Mouse (Mus musculus): ENCODE data around the gene Mcrip1. TPM values are rescaled to one million over a fixed set of nuclear protein-coding genes. Genes with fewer than 3 reads are reported as not detected.

The Mcrip1 gene
- polyA plus RNA-seq, 1 experiment from 2014 or later = 46.9 TPM

DNA sequence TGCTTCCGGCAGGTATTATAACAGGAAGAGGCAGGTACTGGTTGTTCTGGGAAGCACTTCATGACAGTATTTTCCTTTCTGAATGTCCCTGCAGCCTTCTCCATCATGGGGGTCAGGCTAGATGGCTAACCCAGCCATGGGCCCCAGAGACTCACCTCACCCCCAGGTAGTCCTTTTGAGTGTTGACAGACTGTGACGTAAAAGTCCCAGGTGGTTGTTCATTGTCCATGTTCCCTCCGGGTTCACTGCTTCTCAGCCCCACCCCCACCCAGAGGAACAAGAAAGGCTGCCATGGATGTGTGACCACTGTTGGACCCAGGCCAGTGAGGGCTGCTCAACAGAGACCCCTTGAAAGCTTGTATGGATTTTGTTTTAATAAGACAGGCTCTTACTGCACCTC, 56.2 kb downstream of the Mcrip1 start:
- H3K9me3 ChIP-seq (replicated peaks) = no peaks in the 10 kb centered on the region
- peak overlapping the region; percentile 94 for H3K4me3 ChIP-seq (replicated peaks)
- H3K27me3 ChIP-seq = no peaks in the 10 kb centered on the region
- H3K9ac ChIP-seq = peak overlapping the region; percentile 51
- DNase-seq = no peak
- no peak for ATAC-seq (ENCODE audit: low read depth)
- peaks cover 67% of the 10 kb centered on the region for H3K36me3 ChIP-seq
- H3K27ac ChIP-seq = peak overlapping the region; percentile 94
- peaks cover 55% of the 10 kb centered on the region for H3K4me1 ChIP-seq (replicated peaks)
- peak overlapping the region; percentile 94 for H3K4me2 ChIP-seq
- 75% methylated on average over 3 of the region's 3 CpGs for WGBS (ENCODE audit: insufficient replicate concordance)

Other genes starting within 250 kb of the Mcrip1 start
- gene Actg1, start 201.2 kb downstream of the Mcrip1 start, polyA plus RNA-seq (2015; fragmentation: Nextera tagmentation; extraction: Ambion mirVana) = 712 and 750 TPM in 2 replicates
- not detected in 2 replicates for gene Fscn2, start 188.2 kb downstream of the Mcrip1 start, polyA plus RNA-seq (2015; fragmentation: Nextera tagmentation; extraction: Ambion mirVana)
- 7.8 and 8.7 TPM in 2 replicates for gene Faap100, start 171.0 kb downstream of the Mcrip1 start, polyA plus RNA-seq (2015; fragmentation: Nextera tagmentation; extraction: Ambion mirVana)
- gene Nploc4, start 112.0 kb downstream of the Mcrip1 start, polyA plus RNA-seq (2015; fragmentation: Nextera tagmentation; extraction: Ambion mirVana) = 22.3 and 26.8 TPM in 2 replicates
- gene Tspan10, start 107.1 kb downstream of the Mcrip1 start, polyA plus RNA-seq (2015; fragmentation: Nextera tagmentation; extraction: Ambion mirVana) = not detected in 2 replicates
- 0.12 TPM in 1 of 2 replicates, not detected in the other for gene Pde6g, start 96.2 kb downstream of the Mcrip1 start, polyA plus RNA-seq (2015; fragmentation: Nextera tagmentation; extraction: Ambion mirVana)
- gene Oxld1, start 91.7 kb downstream of the Mcrip1 start, polyA plus RNA-seq (2015; fragmentation: Nextera tagmentation; extraction: Ambion mirVana) = 8.4 and 9.5 TPM in 2 replicates
- gene Ccdc137, start 91.6 kb downstream of the Mcrip1 start, polyA plus RNA-seq (2015; fragmentation: Nextera tagmentation; extraction: Ambion mirVana) = 20.2 and 23.1 TPM in 2 replicates
- gene Arl16, start 82.1 kb downstream of the Mcrip1 start, polyA plus RNA-seq (2015; fragmentation: Nextera tagmentation; extraction: Ambion mirVana) = 15.9 and 16.0 TPM in 2 replicates
- 142 and 150 TPM in 2 replicates for gene Mrpl12, start 65.1 kb downstream of the Mcrip1 start, polyA plus RNA-seq (2015; fragmentation: Nextera tagmentation; extraction: Ambion mirVana)
- gene Slc25a10, start 57.9 kb downstream of the Mcrip1 start, polyA plus RNA-seq (2015; fragmentation: Nextera tagmentation; extraction: Ambion mirVana) = 42.2 and 44.1 TPM in 2 replicates
- 10.0 and 10.7 TPM in 2 replicates for gene Gcgr, start 19.0 kb downstream of the Mcrip1 start, polyA plus RNA-seq (2015; fragmentation: Nextera tagmentation; extraction: Ambion mirVana)
- 0.22 TPM in 1 of 2 replicates, not detected in the other for gene Ppp1r27, start 1.4 kb upstream of the Mcrip1 start, polyA plus RNA-seq (2015; fragmentation: Nextera tagmentation; extraction: Ambion mirVana)
- 403 and 453 TPM in 2 replicates for gene P4hb, start 23.5 kb upstream of the Mcrip1 start, polyA plus RNA-seq (2015; fragmentation: Nextera tagmentation; extraction: Ambion mirVana)
- gene Arhgdia, start 31.9 kb upstream of the Mcrip1 start, polyA plus RNA-seq (2015; fragmentation: Nextera tagmentation; extraction: Ambion mirVana) = 258 and 276 TPM in 2 replicates
- 379 and 416 TPM in 2 replicates for gene Alyref, start 48.6 kb upstream of the Mcrip1 start, polyA plus RNA-seq (2015; fragmentation: Nextera tagmentation; extraction: Ambion mirVana)
- 99.1 and 102 TPM in 2 replicates for gene Anapc11, start 48.7 kb upstream of the Mcrip1 start, polyA plus RNA-seq (2015; fragmentation: Nextera tagmentation; extraction: Ambion mirVana)
- 9.5 and 12.6 TPM in 2 replicates for gene Npb, start 58.8 kb upstream of the Mcrip1 start, polyA plus RNA-seq (2015; fragmentation: Nextera tagmentation; extraction: Ambion mirVana)
- 114 and 116 TPM in 2 replicates for gene Pcyt2, start 68.2 kb upstream of the Mcrip1 start, polyA plus RNA-seq (2015; fragmentation: Nextera tagmentation; extraction: Ambion mirVana)
- 33.8 and 34.3 TPM in 2 replicates for gene Sirt7, start 75.5 kb upstream of the Mcrip1 start, polyA plus RNA-seq (2015; fragmentation: Nextera tagmentation; extraction: Ambion mirVana)
- gene Mafg, start 83.9 kb upstream of the Mcrip1 start, polyA plus RNA-seq (2015; fragmentation: Nextera tagmentation; extraction: Ambion mirVana) = 39.8 and 40.0 TPM in 2 replicates
- 6.0 and 6.9 TPM in 2 replicates for gene Pycr1, start 94.0 kb upstream of the Mcrip1 start, polyA plus RNA-seq (2015; fragmentation: Nextera tagmentation; extraction: Ambion mirVana)
- 0.23 TPM in 1 of 2 replicates, not detected in the other for gene Myadml2, start 98.4 kb upstream of the Mcrip1 start, polyA plus RNA-seq (2015; fragmentation: Nextera tagmentation; extraction: Ambion mirVana)
- gene Notum, start 111.4 kb upstream of the Mcrip1 start, polyA plus RNA-seq (2015; fragmentation: Nextera tagmentation; extraction: Ambion mirVana) = 0.27 and 0.36 TPM in 2 replicates
- 49.2 and 52.5 TPM in 2 replicates for gene Aspscr1, start 123.2 kb upstream of the Mcrip1 start, polyA plus RNA-seq (2015; fragmentation: Nextera tagmentation; extraction: Ambion mirVana)
- 123 and 126 TPM in 2 replicates for gene Cenpx, start 164.0 kb upstream of the Mcrip1 start, polyA plus RNA-seq (2015; fragmentation: Nextera tagmentation; extraction: Ambion mirVana)
- 13.0 and 14.3 TPM in 2 replicates for gene Lrrc45, start 164.2 kb upstream of the Mcrip1 start, polyA plus RNA-seq (2015; fragmentation: Nextera tagmentation; extraction: Ambion mirVana)
- gene Rac3, start 171.7 kb upstream of the Mcrip1 start, polyA plus RNA-seq (2015; fragmentation: Nextera tagmentation; extraction: Ambion mirVana) = 1.7 and 2.3 TPM in 2 replicates
- gene Dcxr, start 177.6 kb upstream of the Mcrip1 start, polyA plus RNA-seq (2015; fragmentation: Nextera tagmentation; extraction: Ambion mirVana) = 8.8 and 9.6 TPM in 2 replicates
- 0.22 TPM in 1 of 2 replicates, not detected in the other for gene Cbr2, start 182.4 kb upstream of the Mcrip1 start, polyA plus RNA-seq (2015; fragmentation: Nextera tagmentation; extraction: Ambion mirVana)
- 4.9 and 6.5 TPM in 2 replicates for gene Hmga1b, start 213.1 kb upstream of the Mcrip1 start, polyA plus RNA-seq (2015; fragmentation: Nextera tagmentation; extraction: Ambion mirVana)
- 11.2 and 15.4 TPM in 2 replicates for gene Rfng, start 234.5 kb upstream of the Mcrip1 start, polyA plus RNA-seq (2015; fragmentation: Nextera tagmentation; extraction: Ambion mirVana)
- 102 and 104 TPM in 2 replicates for gene Gps1, start 234.5 kb upstream of the Mcrip1 start, polyA plus RNA-seq (2015; fragmentation: Nextera tagmentation; extraction: Ambion mirVana)
- 82.6 and 86.2 TPM in 2 replicates for gene Dus1l, start 246.7 kb upstream of the Mcrip1 start, polyA plus RNA-seq (2015; fragmentation: Nextera tagmentation; extraction: Ambion mirVana)

Measured in liver, embryonic 13.5 days (tissue).